In the genomic region with DNA sequence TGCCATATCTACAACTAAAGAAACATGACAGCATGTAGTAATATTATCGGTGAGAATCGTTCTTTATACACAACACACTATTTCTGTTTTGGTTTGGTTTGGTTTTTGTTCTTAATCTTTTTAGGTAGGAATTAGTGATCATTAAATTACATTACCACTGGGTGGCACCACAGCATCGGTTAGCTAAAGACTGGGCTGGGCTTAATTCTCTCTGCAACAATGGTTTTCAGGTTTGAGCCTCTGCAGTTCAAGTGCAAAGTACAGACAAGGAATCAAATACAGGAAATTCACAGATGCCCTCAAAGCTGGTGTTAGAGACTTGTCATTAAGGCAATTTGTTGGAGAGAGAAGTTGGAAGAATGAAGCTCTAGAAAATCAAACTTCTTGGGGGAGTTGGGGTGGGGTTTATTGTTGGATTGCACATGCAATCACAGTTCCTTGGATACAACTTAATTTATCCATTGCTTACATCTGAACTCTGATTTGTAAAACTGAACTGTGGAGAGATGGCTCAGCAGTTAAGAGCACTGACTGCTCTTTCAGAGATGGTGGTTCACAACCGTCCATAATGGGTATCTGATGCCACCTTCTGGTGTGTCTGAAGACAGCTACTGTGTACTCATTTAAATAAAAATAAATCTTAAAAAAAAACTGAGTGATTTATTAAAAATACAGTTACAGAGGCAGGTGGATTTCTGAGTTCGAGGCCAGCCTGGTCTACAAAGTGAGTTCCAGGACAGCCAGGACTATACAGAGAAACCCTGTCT, we compare ENCODE assay signal across 9 mouse cellular contexts. TPM values are rescaled to one million over a fixed set of nuclear protein-coding genes. Genes with fewer than 3 reads are reported as not detected.
DNase-seq lines count a peak whose midpoint lies in the region; TF ChIP-seq lines count a peak whose summit lies in the region.
"Had no signal": no experiment of that assay in that cellular context is flagged by ENCODE, and none has a peak within 500 bp of the region (broad histone marks: within the 10 kb centered on the region; RNA-seq: fewer than 3 reads in every experiment).

No protein-coding gene starts in this region.

- TF ChIP-seq CTCF in ES-Bruce4 (IDR thresholded peaks at IDR 0.05; ENCODE audit: low read depth, low read length) = no peak

- no peak for TF ChIP-seq EP300 in ES-Bruce4 (IDR thresholded peaks at IDR 0.05; ENCODE audit: insufficient read depth, low read depth, low read length)

- peaks cover 3% of the 10 kb centered on the region for H3K4me1 ChIP-seq in ES-Bruce4 (ENCODE audit: control insufficient read depth, insufficient read depth, low read length)
- H3K4me1 ChIP-seq in midbrain, embryonic 10.5 days = peaks cover 31% of the 10 kb centered on the region

- no peak for TF ChIP-seq POLR2A in ES-Bruce4 (IDR thresholded peaks at IDR 0.05; ENCODE audit: insufficient read depth, low read length)

- no peaks in the 10 kb centered on the region for H3K9me3 ChIP-seq in ES-Bruce4 (replicated peaks; ENCODE audit: control insufficient read depth, insufficient read depth, low read length, poor library complexity, severe bottlenecking)
- no peaks in the 10 kb centered on the region for H3K9me3 ChIP-seq in midbrain, embryonic 10.5 days (replicated peaks)

- H3K27me3 ChIP-seq in ES-Bruce4 (ENCODE audit: control insufficient read depth, insufficient read depth, low read length, poor library complexity, severe bottlenecking) = no peaks in the 10 kb centered on the region
- no peaks in the 10 kb centered on the region for H3K27me3 ChIP-seq in midbrain, embryonic 10.5 days (ENCODE audit: low read depth, poor library complexity, severe bottlenecking)

- H3K4me3 ChIP-seq in ES-Bruce4 (ENCODE audit: low read depth, low read length) = no peak overlapping the region
- H3K4me3 ChIP-seq in midbrain, embryonic 10.5 days = no peak overlapping the region

- WGBS in midbrain, embryonic 10.5 days = 30% methylated on average over 5 of the region's 5 CpGs

- H3K27ac ChIP-seq in ES-Bruce4 (ENCODE audit: insufficient read depth, low read length) = peak overlapping the region; percentile 96
- no peak overlapping the region for H3K27ac ChIP-seq in midbrain, embryonic 10.5 days (replicated peaks)

- no peaks in the 10 kb centered on the region for H3K36me3 ChIP-seq in ES-Bruce4 (ENCODE audit: control insufficient read depth, insufficient read depth, low read length, poor library complexity, severe bottlenecking)
- H3K36me3 ChIP-seq in midbrain, embryonic 10.5 days = no peaks in the 10 kb centered on the region

- H3K9ac ChIP-seq in ES-Bruce4 (ENCODE audit: low read depth, poor library complexity, severe bottlenecking) = peak overlapping the region; percentile 74; the same call in 1 of the 2 replicates

- peak; percentile 19 for DNase-seq in gastrocnemius, postnatal 10 days
- no peak for DNase-seq in gastrocnemius, postnatal 25 days
- peak; percentile 42 for DNase-seq in cerebellum, adult 9-10 months
- peak; percentile 39 for DNase-seq in heart, adult 8-10 months (ENCODE audit: low spot score)
- DNase-seq in kidney, postnatal 10 days = peak; percentile 58
- peak; percentile 49 for DNase-seq in midbrain, embryonic 10.5 days (ENCODE audit: low spot score)
- peak; percentile 24 for DNase-seq in telencephalon, adult 2 months (ENCODE audit: low read depth, low spot score)

RNA-seq across cellular contexts. Expression of a gene that starts 2.5 kb away (rescaled TPM):
- not detected for total RNA-seq in gastrocnemius, postnatal 10 days (2021)
- total RNA-seq in gastrocnemius, postnatal 25 days (2021) = not detected
- polyA plus RNA-seq in ES-Bruce4 (2011; ENCODE audit: insufficient read depth, insufficient read length, low read depth, missing spikeins) = not detected in 2 replicates
- total RNA-seq in heart, adult 8-10 months (2022) = not detected
- polyA plus RNA-seq in midbrain, embryonic 10.5 days (2016; fragmentation: Nextera tagmentation; extraction: Ambion mirVana) = not detected in 2 replicates
- total RNA-seq: left cerebral cortex, postnatal 25 days had no signal

RNA-seq across cellular contexts. Expression of a gene that starts 7.2 kb away (rescaled TPM):
- total RNA-seq in gastrocnemius, postnatal 10 days (2021) = 10 to 100 TPM in 1 of 2 experiments, 1 to 10 TPM in 1; 7.5 to 13.5 TPM
- total RNA-seq in gastrocnemius, postnatal 25 days (2021) = 10 to 100 TPM in 1 of 2 experiments, 1 to 10 TPM in 1; 7.7 to 11.1 TPM
- polyA plus RNA-seq in ES-Bruce4 (2011; ENCODE audit: insufficient read depth, insufficient read length, low read depth, missing spikeins) = 24.5 and 25.8 TPM in 2 replicates
- 10 to 100 TPM; 22.4 to 38.4 (median 26.6) TPM for total RNA-seq in heart, adult 8-10 months (2022)
- 9.8 and 9.9 TPM in 2 replicates for polyA plus RNA-seq in midbrain, embryonic 10.5 days (2016; fragmentation: Nextera tagmentation; extraction: Ambion mirVana)

RNA-seq across cellular contexts. Expression of a gene that starts 31.0 kb away (rescaled TPM):
- total RNA-seq in gastrocnemius, postnatal 10 days (2021) = 10 to 100 TPM; 10.5 TPM
- total RNA-seq in gastrocnemius, postnatal 25 days (2021) = 1 to 10 TPM; 5.1 to 5.2 TPM
- 13.2 and 14.3 TPM in 2 replicates for polyA plus RNA-seq in ES-Bruce4 (2011; ENCODE audit: insufficient read depth, insufficient read length, low read depth, missing spikeins)
- 10 to 100 TPM; 14.9 to 20.7 (median 17.2) TPM for total RNA-seq in heart, adult 8-10 months (2022)
- 11.9 and 14.3 TPM in 2 replicates for polyA plus RNA-seq in midbrain, embryonic 10.5 days (2016; fragmentation: Nextera tagmentation; extraction: Ambion mirVana)

RNA-seq across cellular contexts. Expression of a gene that starts 56.0 kb away (rescaled TPM):
- total RNA-seq in gastrocnemius, postnatal 10 days (2021) = 10 to 100 TPM; 10.2 to 12.5 TPM
- total RNA-seq in gastrocnemius, postnatal 25 days (2021) = 10 to 100 TPM; 11.4 to 11.6 TPM
- polyA plus RNA-seq in ES-Bruce4 (2011; ENCODE audit: insufficient read depth, insufficient read length, low read depth, missing spikeins) = 26.2 and 30.4 TPM in 2 replicates
- total RNA-seq in heart, adult 8-10 months (2022) = 10 to 100 TPM; 16.9 to 17.8 (median 17.6) TPM
- 50.2 and 59.7 TPM in 2 replicates for polyA plus RNA-seq in midbrain, embryonic 10.5 days (2016; fragmentation: Nextera tagmentation; extraction: Ambion mirVana)
